Mouse (Mus musculus) heart, embryonic 14.5 days (tissue): ENCODE measurements at regions not wholly inside any gene's neighbourhood (a gene's known extent, or its start where the extent isn't known, plus 50 kb on each side); places are given as distances from the start of the nearest gene placed in this dataset.

Source experiments
- ATAC-seq: fragments of 200-750 bp; cut with Nextera tagmentation; 2 replicates; pipeline ENCODE4 v1.8.0; 2017; ENCODE audit warnings: low read depth, moderate TSS enrichment; ENCODE audit not compliant: insufficient number of reproducible peaks, insufficient read depth, low FRiP score
- H3K27ac ChIP-seq, 2 experiments: fragments of 200-500 bp in 1 of 2; fragments of 300-500 bp in 1 of 2; sonication (generic) in 1 of 2; replicated peaks in 1 of 2; 2 replicates each; pipeline ENCODE4 v1.5.1; 2012 to 2014; ENCODE audit warnings: low read depth in 2 of 2, low read length in 2 of 2, control low read depth in 1 of 2, mild to moderate bottlenecking in 1 of 2, mixed read lengths in 1 of 2; ENCODE audit not compliant: control insufficient read depth in 1 of 2, insufficient read depth in 1 of 2
- H3K27me3 ChIP-seq: fragments of 300-500 bp; sonication (generic); 2 replicates; pipeline ENCODE4 v1.6.1; 2014; ENCODE audit warnings: mild to moderate bottlenecking, low read length, control low read depth; ENCODE audit not compliant: control insufficient read depth, insufficient read depth
- H3K36me3 ChIP-seq: fragments of 300-500 bp; sonication (generic); 2 replicates; pipeline ENCODE4 v1.6.1; 2014; ENCODE audit warnings: mild to moderate bottlenecking, control low read depth, low read length, mixed read lengths; ENCODE audit not compliant: control insufficient read depth, insufficient read depth
- H3K4me1 ChIP-seq, 2 experiments: fragments of 200-500 bp in 1 of 2; fragments of 300-500 bp in 1 of 2; sonication (generic) in 1 of 2; 2 replicates each; pipeline ENCODE4 v1.6.1; 2012 to 2014; ENCODE audit warnings: low read length in 2 of 2, control low read depth in 1 of 2, mixed read lengths in 1 of 2; ENCODE audit not compliant: control insufficient read depth in 2 of 2, insufficient read depth in 2 of 2
- H3K4me2 ChIP-seq: fragments of 300-500 bp; sonication (generic); 2 replicates; pipeline ENCODE4 v1.6.1; 2014; ENCODE audit warnings: mild to moderate bottlenecking, low read length
- H3K4me3 ChIP-seq, 2 experiments: fragments of 200-500 bp in 1 of 2; fragments of 300-500 bp in 1 of 2; sonication (generic) in 1 of 2; 2 replicates each; pipeline ENCODE4 v1.5.1; 2012 to 2014; ENCODE audit warnings: low read length in 2 of 2, mild to moderate bottlenecking in 2 of 2, control low read depth in 1 of 2, low read depth in 1 of 2, moderate library complexity in 1 of 2; ENCODE audit not compliant: control insufficient read depth in 1 of 2, insufficient read depth in 1 of 2
- H3K9ac ChIP-seq: fragments of 300-500 bp; sonication (generic); 2 replicates; pipeline ENCODE4 v1.6.1; 2014; ENCODE audit warnings: mild to moderate bottlenecking, low read length
- H3K9me3 ChIP-seq: fragments of 300-500 bp; sonication (generic); 2 replicates; pipeline ENCODE4 v1.6.1; 2016; ENCODE audit warnings: low read length, control low read depth; ENCODE audit not compliant: control insufficient read depth
- WGBS: fragments of 180-500 bp; shearing (Covaris S2); extraction: QIAGEN DNeasy Blood & Tissue Kit; methylation state at CpG from one replicate; pipeline ENCODE4 v1.1.7; 2014; 5-methylcytosine and 5-hydroxymethylcytosine counted together

- Histone ChIP-seq H3K36me3 (no peaks in the 10 kb centered on the region), H3K4me1 (no peaks in the 10 kb centered on the region), H3K27me3 (no peaks in the 10 kb centered on the region), H3K9me3 (peaks cover 20% of the 10 kb centered on the region), H3K9ac (no peak overlapping the region), H3K4me2 (no peak overlapping the region), H3K27ac (no peak overlapping the region), H3K4me3 (no peak overlapping the region)
- WGBS: 80% methylated on average over 6 of the region's 6 CpGs
- no peak for ATAC-seq
Observed at GRCm38 (mm10) chr14:67548750-67549149, 1539.7 kb upstream of the Gulo start.

GRCm38 (mm10) chr14:67545036-67545435 lies 1536.0 kb upstream of the Gulo start:
- H3K4me2 ChIP-seq: no peak overlapping the region
- no peaks in the 10 kb centered on the region for H3K27me3 ChIP-seq
- H3K27ac ChIP-seq: no peak overlapping the region
- H3K4me3 ChIP-seq: no peak overlapping the region
- ATAC-seq: no peak
- no peaks in the 10 kb centered on the region for H3K36me3 ChIP-seq
- H3K9ac ChIP-seq: no peak overlapping the region
- H3K9me3 ChIP-seq: peaks cover 28% of the 10 kb centered on the region
- WGBS: 68% methylated on average over 5 of the region's 5 CpGs
- no peaks in the 10 kb centered on the region for H3K4me1 ChIP-seq

GRCm38 (mm10) chr14:67541271-67541711 lies 1532.3 kb upstream of the Gulo start:
- no peak overlapping the region for H3K9ac ChIP-seq
- H3K36me3 ChIP-seq: no peaks in the 10 kb centered on the region
- no peak overlapping the region for H3K4me2 ChIP-seq
- 37% methylated on average over 4 of the region's 4 CpGs for WGBS
- peaks cover 15% of the 10 kb centered on the region; the same call in 1 of the 2 replicates for H3K9me3 ChIP-seq
- peaks cover 0 to 4% of the 10 kb centered on the region in 2 experiments; a peak in 2 of 4 replicates for H3K4me1 ChIP-seq
- H3K27ac ChIP-seq: no peak overlapping the region
- ATAC-seq: no peak
- H3K27me3 ChIP-seq: no peaks in the 10 kb centered on the region
- H3K4me3 ChIP-seq: no peak overlapping the region

GRCm38 (mm10) chr14:67538696-67539095 lies 1529.7 kb upstream of the Gulo start:
- 35% methylated on average over 9 of the region's 9 CpGs for WGBS
- Histone ChIP-seq H3K4me1 (peaks cover 0 to 4% of the 10 kb centered on the region in 2 experiments; a peak in 2 of 4 replicates), H3K27ac (no peak overlapping the region), H3K9me3 (peaks cover 7% of the 10 kb centered on the region; the same call in 1 of the 2 replicates), H3K4me2 (no peak overlapping the region), H3K27me3 (no peaks in the 10 kb centered on the region), H3K36me3 (no peaks in the 10 kb centered on the region), H3K9ac (no peak overlapping the region), H3K4me3 (no peak overlapping the region)
- no peak for ATAC-seq

- ATAC-seq: no peak
- Histone ChIP-seq H3K4me1 (peaks cover 0 to 4% of the 10 kb centered on the region in 2 experiments; a peak in 2 of 4 replicates), H3K27me3 (no peaks in the 10 kb centered on the region), H3K36me3 (no peaks in the 10 kb centered on the region), H3K4me2 (no peak overlapping the region), H3K9ac (no peak overlapping the region), H3K9me3 (no peaks in the 10 kb centered on the region), H3K4me3 (no peak overlapping the region), H3K27ac (no peak overlapping the region)
- 36% methylated on average over 8 of the region's 8 CpGs for WGBS
Observed at GRCm38 (mm10) chr14:67536787-67537659, 1528.0 kb upstream of the Gulo start.

GRCm38 (mm10) chr14:67506729-67507395 lies 1497.9 kb upstream of the Gulo start:
- Histone ChIP-seq H3K4me2 (no peak overlapping the region), H3K36me3 (no peaks in the 10 kb centered on the region), H3K27me3 (no peaks in the 10 kb centered on the region), H3K4me1 (no peaks in the 10 kb centered on the region), H3K9ac (no peak overlapping the region), H3K27ac (no peak overlapping the region), H3K4me3 (no peak overlapping the region), H3K9me3 (no peaks in the 10 kb centered on the region)
- ATAC-seq: no peak
- 78% methylated on average over 12 of the region's 12 CpGs for WGBS

DNA sequence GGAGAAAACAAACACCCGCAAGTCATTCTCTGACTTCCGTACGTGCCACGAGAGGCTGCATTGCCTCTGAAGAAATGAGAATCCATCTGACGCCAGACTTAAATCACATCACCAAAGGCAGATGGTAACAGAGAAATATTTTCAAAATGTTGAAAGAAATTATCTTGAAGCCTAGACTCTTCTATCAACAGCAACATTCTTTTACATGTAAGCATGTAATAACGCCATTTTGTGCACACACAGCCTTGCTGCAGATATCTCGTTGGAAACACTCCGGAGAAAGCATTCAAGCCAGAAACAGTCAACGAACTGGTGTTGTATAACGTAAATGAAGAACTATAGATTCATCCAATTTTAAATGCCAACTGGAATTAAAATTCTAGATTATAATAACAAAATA lies 1483.1 kb upstream of the Gulo start:
- 84% methylated on average over 10 of the region's 10 CpGs for WGBS
- no peak overlapping the region for H3K4me3 ChIP-seq
- no peaks in the 10 kb centered on the region for H3K36me3 ChIP-seq
- H3K9me3 ChIP-seq: no peaks in the 10 kb centered on the region
- no peak overlapping the region for H3K27ac ChIP-seq
- no peak for ATAC-seq
- H3K9ac ChIP-seq: no peak overlapping the region
- no peak overlapping the region for H3K4me2 ChIP-seq
- H3K27me3 ChIP-seq: no peaks in the 10 kb centered on the region
- no peaks in the 10 kb centered on the region for H3K4me1 ChIP-seq
